Mouse (Mus musculus) pancreas, adult 10 weeks (tissue): ENCODE results near the gene Sf3b2. TPM values are rescaled to one million over a fixed set of nuclear protein-coding genes. Genes with fewer than 3 reads are reported as not detected.

ENCODE experiments used
- polyA plus RNA-seq: library from polyadenylated mRNA; stranded (reverse); fragments of 350-450 nt; fragmentation: Illumina TruSeq; extraction: RNeasy Lipid Tissue Mini Kit (QIAGEN cat#74804); gene quantifications from one replicate; pipeline ENCODE4 v1.2.3, GENCODE M21; 2015; ENCODE audit warnings: low read depth, low replicate concordance; ENCODE audit not compliant: insufficient read depth

Gene Sf3b2
- polyA plus RNA-seq, result 39.5 TPM

DNA sequence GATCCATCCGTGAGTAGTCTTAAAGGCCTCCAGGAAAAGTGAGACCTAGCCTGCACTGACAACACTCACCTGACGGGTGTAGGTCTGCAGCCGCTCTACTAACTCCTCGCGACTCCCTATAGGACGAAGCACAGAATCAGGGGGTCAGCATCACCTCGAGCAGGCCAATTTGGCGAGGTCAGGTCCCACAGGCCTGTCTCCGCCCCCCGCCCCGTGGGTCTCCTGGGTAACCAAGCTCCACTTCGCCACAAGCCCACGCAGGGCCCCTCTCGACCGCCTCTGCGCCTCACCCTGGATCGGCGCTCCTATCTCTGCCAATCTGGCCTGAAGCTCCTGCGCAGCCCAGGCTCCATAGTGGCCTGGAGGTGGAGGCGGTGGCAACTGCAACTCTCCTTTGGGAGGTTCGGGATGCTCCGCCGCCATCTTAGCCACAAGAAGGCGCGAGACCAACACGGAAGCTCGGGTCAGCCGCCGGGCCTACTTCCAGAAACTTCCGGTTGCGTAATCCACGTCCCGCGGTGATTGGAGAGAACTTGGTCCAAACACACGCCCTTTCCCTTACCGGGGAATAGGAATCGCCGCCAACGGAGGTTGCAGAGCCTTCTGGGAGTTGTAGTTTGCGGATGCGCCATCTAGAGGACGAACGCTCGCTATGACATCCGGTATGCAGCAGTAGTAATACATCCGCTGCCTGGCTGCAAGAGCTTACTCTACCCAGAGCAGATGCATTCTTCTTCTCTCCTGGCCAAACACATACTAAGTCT, at the start of gene Sf3b2:
TSS of gene Sf3b2 (minus strand) at position 484 of the 764 bp plus-strand sequence.

DNA sequence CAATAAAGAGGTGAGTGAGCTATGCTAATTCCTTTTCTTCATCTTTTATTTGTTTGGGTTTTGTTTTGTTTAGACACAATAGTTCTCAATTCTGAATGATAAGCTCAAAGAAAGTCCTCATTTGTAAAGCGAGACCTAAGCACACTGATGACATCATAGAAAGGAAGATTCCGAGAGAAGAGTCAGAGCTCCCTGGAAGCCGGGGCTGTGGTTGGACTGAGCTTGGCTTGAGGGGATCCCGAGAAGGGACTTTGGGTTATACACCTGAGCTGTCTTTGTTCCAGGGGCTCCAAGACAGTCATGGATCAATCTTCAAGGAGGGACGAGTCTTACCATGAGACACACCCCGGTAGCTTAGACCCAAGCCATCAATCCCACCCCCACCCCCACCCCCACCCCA, 40.2 kb upstream of the Sf3b2 start, which contains the start of gene Catsper1:
TSS of gene Catsper1 (plus strand) at position 301 of the 400 bp plus-strand sequence.

DNA sequence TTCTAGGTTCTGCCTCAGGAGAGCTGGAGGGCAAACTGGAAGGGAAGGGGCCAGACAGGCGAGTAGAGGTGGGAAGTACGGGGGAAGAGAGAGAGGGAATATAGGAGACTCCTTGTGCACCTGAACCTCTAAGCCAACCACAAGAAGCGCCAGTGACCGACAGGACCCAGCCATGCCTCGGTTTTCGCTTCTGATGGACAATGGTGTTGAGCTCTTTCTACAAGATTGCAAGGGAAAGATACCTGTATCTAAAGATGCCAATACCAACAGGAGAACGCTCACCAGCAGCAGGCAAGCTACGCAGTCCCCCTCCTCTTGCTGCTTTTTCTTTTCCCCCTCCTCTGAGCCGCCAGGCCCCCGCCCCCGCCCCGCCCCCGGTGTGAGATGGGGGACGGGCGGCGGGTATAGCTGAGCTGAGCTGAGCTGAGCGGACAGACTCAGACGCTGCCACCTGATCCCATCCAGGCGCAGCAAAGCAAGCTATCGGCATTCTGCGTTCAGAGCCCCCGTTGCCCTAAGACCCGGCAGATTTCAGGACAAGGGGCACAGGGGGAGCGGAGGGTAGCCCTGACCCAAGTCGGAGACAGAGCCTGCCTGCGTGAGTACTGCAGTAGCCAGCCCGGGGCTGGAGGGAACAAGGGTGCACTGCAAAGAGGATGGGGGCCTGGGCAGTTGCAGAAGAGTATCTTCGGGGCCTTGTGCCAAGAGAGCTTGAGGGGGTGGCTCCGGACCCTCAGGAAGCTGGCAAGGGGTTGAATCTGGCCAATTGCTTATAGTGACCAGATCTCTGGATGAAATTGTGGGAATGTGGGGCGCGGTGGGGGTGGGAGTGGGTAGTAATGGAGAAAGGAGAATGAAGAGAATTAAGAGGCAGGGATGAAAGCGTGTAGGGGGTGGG, 2.9 kb upstream of the Sf3b2 start, which contains the start of gene Gal3st3:
TSS of gene Gal3st3 (plus strand) at position 429 of the 898 bp plus-strand sequence.

DNA sequence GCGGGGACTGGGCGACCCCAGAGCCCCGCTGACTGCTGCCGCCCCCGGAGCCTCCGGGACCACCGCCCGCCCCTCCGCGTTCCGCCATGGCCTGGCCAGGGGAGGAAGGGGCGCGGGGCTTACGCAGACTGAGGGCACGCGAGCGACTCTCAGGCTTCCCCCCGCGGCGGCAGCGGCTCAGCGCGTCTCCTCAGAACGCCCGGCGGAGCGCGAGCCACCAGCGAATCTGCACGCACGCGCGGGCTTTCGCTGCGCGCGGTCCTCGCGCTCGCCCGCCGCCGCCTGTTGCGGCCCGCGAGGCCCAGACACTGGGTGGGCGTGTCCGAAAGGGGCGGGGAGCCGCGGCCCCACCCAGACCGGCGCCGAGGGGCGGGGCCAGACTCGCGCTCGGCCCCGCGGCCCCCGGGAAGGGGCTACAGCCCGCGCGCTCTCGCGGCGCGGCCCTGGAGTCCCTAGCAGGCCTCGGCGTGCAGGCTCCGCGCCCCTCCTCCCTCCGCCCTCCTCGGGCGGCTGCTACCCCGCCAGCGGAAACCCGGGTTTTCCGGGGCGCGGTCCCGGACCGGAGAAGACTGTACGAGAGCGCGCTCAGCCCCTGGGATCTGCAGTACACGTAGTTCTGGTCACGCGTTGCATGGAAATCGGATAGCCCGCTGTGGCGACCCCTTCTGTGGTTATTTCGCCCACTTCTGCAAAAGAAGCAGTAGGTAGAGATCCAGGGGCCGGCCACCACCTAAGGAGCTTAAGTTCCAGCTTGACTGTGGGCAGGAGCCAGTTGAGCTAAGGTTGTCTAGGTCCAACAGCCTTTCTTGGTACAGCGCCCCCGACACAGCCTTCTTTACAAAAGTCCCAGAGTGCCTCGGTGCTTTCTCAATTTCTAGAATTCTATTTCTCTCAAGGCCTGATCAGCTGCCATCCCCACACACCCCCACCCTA, 22.2 kb downstream of the Sf3b2 start, which contains the start of gene Pacs1:
TSS of gene Pacs1 (minus strand) at position 319 of the 933 bp plus-strand sequence.

Other genes with a start within 250 kb of the Sf3b2 start
- gene Rin1, start 245.0 kb downstream of the Sf3b2 start, polyA plus RNA-seq, result 2.4 TPM
- 15.5 TPM for gene Cd248, start 227.4 kb downstream of the Sf3b2 start, polyA plus RNA-seq
- gene Tmem151a, start 209.9 kb downstream of the Sf3b2 start, polyA plus RNA-seq, result 3.4 TPM
- 17.2 TPM for gene Yif1a, start 206.9 kb downstream of the Sf3b2 start, polyA plus RNA-seq
- 0.92 TPM for gene Cnih2, start 196.9 kb downstream of the Sf3b2 start, polyA plus RNA-seq
- gene Rab1b, start 188.4 kb downstream of the Sf3b2 start, polyA plus RNA-seq, result 28.5 TPM
- 5.4 TPM for gene Klc2, start 176.9 kb downstream of the Sf3b2 start, polyA plus RNA-seq
- 3.9 TPM for gene Pacs1, start 22.3 kb downstream of the Sf3b2 start, polyA plus RNA-seq
- not detected for gene Gal3st3, start 2.9 kb upstream of the Sf3b2 start, polyA plus RNA-seq
- gene Catsper1, start 40.3 kb upstream of the Sf3b2 start, polyA plus RNA-seq, result not detected
- gene Cst6, start 54.1 kb upstream of the Sf3b2 start, polyA plus RNA-seq, result 3.7 TPM
- 6.5 TPM for gene Eif1ad, start 71.3 kb upstream of the Sf3b2 start, polyA plus RNA-seq
- gene Banf1, start 71.7 kb upstream of the Sf3b2 start, polyA plus RNA-seq, result 29.9 TPM
- 47.0 TPM for gene Sart1, start 93.2 kb upstream of the Sf3b2 start, polyA plus RNA-seq
- 6.0 TPM for gene Tsga10ip, start 107.1 kb upstream of the Sf3b2 start, polyA plus RNA-seq
- gene Drap1, start 129.5 kb upstream of the Sf3b2 start, polyA plus RNA-seq, result 51.3 TPM
- 12.1 TPM for gene AI837181, start 129.7 kb upstream of the Sf3b2 start, polyA plus RNA-seq
- gene Fosl1, start 152.1 kb upstream of the Sf3b2 start, polyA plus RNA-seq, result not detected
- gene Ccdc85b, start 162.4 kb upstream of the Sf3b2 start, polyA plus RNA-seq, result 5.0 TPM
- gene Fibp, start 165.2 kb upstream of the Sf3b2 start, polyA plus RNA-seq, result 29.7 TPM
- 0.92 TPM for gene Ctsw, start 173.1 kb upstream of the Sf3b2 start, polyA plus RNA-seq
- gene Efemp2, start 178.5 kb upstream of the Sf3b2 start, polyA plus RNA-seq, result 8.8 TPM
- gene Mus81, start 192.9 kb upstream of the Sf3b2 start, polyA plus RNA-seq, result 14.4 TPM
- gene Cfl1, start 195.0 kb upstream of the Sf3b2 start, polyA plus RNA-seq, result 65.0 TPM
- not detected for gene 1700020D05Rik, start 208.3 kb upstream of the Sf3b2 start, polyA plus RNA-seq
- 3.4 TPM for gene Snx32, start 215.1 kb upstream of the Sf3b2 start, polyA plus RNA-seq